Mouse (Mus musculus) cerebral cortex, adult 2 months (tissue): Measurements from ENCODE around the gene Boc.

Source experiments
- WGBS: fragments of 180-500 bp; shearing (Covaris S2); methylation state at CpG from one replicate; pipeline ENCODE4 v1.1.7; 2018; 5-methylcytosine and 5-hydroxymethylcytosine counted together

Gene Boc

GRCm38 (mm10) chr16:44491051-44491450, 67.6 kb downstream of the Boc start:
- 91% methylated on average over 9 of the region's 9 CpGs for WGBS

- 78% methylated on average over 13 of the region's 13 CpGs for WGBS
Measured at GRCm38 (mm10) chr16:44487194-44487593, 71.5 kb downstream of the Boc start.

GRCm38 (mm10) chr16:44486612-44487011, 72.1 kb downstream of the Boc start:
- WGBS: 67% methylated on average over 9 of the region's 9 CpGs

GRCm38 (mm10) chr16:44485691-44486090, 73.0 kb downstream of the Boc start:
- 75% methylated on average over 8 of the region's 8 CpGs for WGBS

GRCm38 (mm10) chr16:44484831-44485230, 73.9 kb downstream of the Boc start:
- WGBS: 62% methylated on average over 10 of the region's 10 CpGs

- 4% methylated on average over 7 of the region's 7 CpGs for WGBS
Measured at GRCm38 (mm10) chr16:44484079-44484478, 74.6 kb downstream of the Boc start.

- 39% methylated on average over 28 of the region's 28 CpGs for WGBS
Measured at GRCm38 (mm10) chr16:44481599-44482593, 76.8 kb downstream of the Boc start.

- 29% methylated on average over 7 of the region's 7 CpGs for WGBS
Measured at GRCm38 (mm10) chr16:44480616-44481015, 78.1 kb downstream of the Boc start.

GRCm38 (mm10) chr16:44479852-44480251, 78.8 kb downstream of the Boc start:
- 74% methylated on average over 14 of the region's 14 CpGs for WGBS

- WGBS: 58% methylated on average over 18 of the region's 18 CpGs
Measured at GRCm38 (mm10) chr16:44478767-44479166, 79.9 kb downstream of the Boc start.

GRCm38 (mm10) chr16:44475682-44476375, 82.9 kb downstream of the Boc start:
- 85% methylated on average over 11 of the region's 11 CpGs for WGBS

GRCm38 (mm10) chr16:44475281-44475680, 83.4 kb downstream of the Boc start:
- WGBS: 87% methylated on average over 14 of the region's 14 CpGs

- WGBS: 84% methylated on average over 5 of the region's 5 CpGs
Measured at GRCm38 (mm10) chr16:44460922-44461321, 97.8 kb downstream of the Boc start.

- 89% methylated on average over 2 of the region's 2 CpGs for WGBS
Measured at GRCm38 (mm10) chr16:44458826-44459225, 99.9 kb downstream of the Boc start.

GRCm38 (mm10) chr16:44457858-44458257, 100.8 kb downstream of the Boc start:
- 94% methylated on average over 2 of the region's 2 CpGs for WGBS

GRCm38 (mm10) chr16:44441913-44442312, 116.8 kb downstream of the Boc start:
- 92% methylated on average over 15 of the region's 15 CpGs for WGBS

- WGBS: 61% methylated on average over 4 of the region's 4 CpGs
Measured at GRCm38 (mm10) chr16:44435481-44435880, 123.2 kb downstream of the Boc start.
